Mouse (Mus musculus) CH12.LX (cell line): Measurements from ENCODE around the gene Ccdc105. TPM values are rescaled to one million over a fixed set of nuclear protein-coding genes. Genes with fewer than 3 reads are reported as not detected.
A peak's percentile ranks its signal among the peaks of the same experiment; 100 is the strongest.

ENCODE experiments used
- DNase-seq: peaks from one replicate; pipeline ENCODE4 v3.0.0-alpha.2; 2013; ENCODE audit errors: extremely low read depth
- H3K27ac ChIP-seq: 2 replicates; pipeline ENCODE4 v1.5.1; 2012; ENCODE audit warnings: low read depth, mild to moderate bottlenecking, control low read depth, moderate library complexity; ENCODE audit not compliant: insufficient read depth
- H3K27me3 ChIP-seq: replicated peaks from 2 replicates; pipeline ENCODE3; 2012; ENCODE audit warnings: inconsistent platforms
- H3K36me3 ChIP-seq, 2 experiments: replicated peaks in 1 of 2; 2 replicates each; pipeline versions ENCODE3 to v1.6.1; 2012; ENCODE audit warnings: inconsistent platforms in 1 of 2, low read length in 1 of 2, mild to moderate bottlenecking in 1 of 2, mixed read lengths in 1 of 2, moderate library complexity in 1 of 2; ENCODE audit not compliant: control insufficient read depth in 1 of 2, insufficient read depth in 1 of 2
- H3K4me1 ChIP-seq, 2 experiments: 2 replicates each; pipeline ENCODE4 v1.6.1; 2012; ENCODE audit warnings: inconsistent platforms in 1 of 2, moderate library complexity in 1 of 2; ENCODE audit not compliant: insufficient read depth in 2 of 2, control insufficient read depth in 1 of 2
- H3K4me2 ChIP-seq: 2 replicates; pipeline ENCODE4 v1.6.1; 2012; ENCODE audit warnings: low read depth, mild to moderate bottlenecking, control low read depth; ENCODE audit not compliant: poor library complexity, insufficient read depth, severe bottlenecking
- H3K4me3 ChIP-seq, 3 experiments: fragments of 150-350 bp in 1 of 3; sonication (generic) in 1 of 3; replicated peaks in 1 of 3; 2 replicates each; pipeline versions ENCODE3 to v1.5.1; 2011 to 2012; ENCODE audit warnings: low read depth in 2 of 3, low read length in 2 of 3, mild to moderate bottlenecking in 2 of 3, moderate library complexity in 2 of 3, control low read depth in 1 of 3, improper control_type of control experiment in 1 of 3, inconsistent platforms in 1 of 3, mixed read lengths in 1 of 3; ENCODE audit not compliant: poor library complexity in 1 of 3
- H3K79me2 ChIP-seq: replicated peaks from 2 replicates; pipeline ENCODE4 v1.6.1; 2012; ENCODE audit warnings: mild to moderate bottlenecking, moderate library complexity; ENCODE audit not compliant: control insufficient read depth, poor library complexity, insufficient read depth, severe bottlenecking; ENCODE audit errors: extremely low read depth
- H3K9ac ChIP-seq: 2 replicates; pipeline ENCODE4 v1.6.1; 2012; ENCODE audit warnings: low read depth, mild to moderate bottlenecking, control low read depth, moderate library complexity; ENCODE audit not compliant: insufficient read depth
- H3K9me3 ChIP-seq: replicated peaks from 2 replicates; pipeline ENCODE3; 2012; ENCODE audit warnings: low read length, inconsistent platforms, mixed read lengths
- BHLHE40 ChIP-seq: IDR thresholded peaks from 2 replicates; pipeline ENCODE4 v1.6.1; 2011; ENCODE audit warnings: mild to moderate bottlenecking, low read depth, low read length, improper control_type of control experiment
- CHD1 ChIP-seq: IDR thresholded peaks from 2 replicates; pipeline ENCODE4 v1.6.1; 2012; ENCODE audit warnings: low read depth, low read length, improper control_type of control experiment, inconsistent platforms
- CHD2 ChIP-seq: IDR thresholded peaks from 2 replicates; pipeline ENCODE4 v1.6.1; 2011; ENCODE audit warnings: low read length, improper control_type of control experiment
- CTCF ChIP-seq, 2 experiments: IDR thresholded peaks in 1 of 2; conservative IDR thresholded peaks in 1 of 2; 2 replicates each; pipeline ENCODE4 v1.5.1; 2011 to 2012; ENCODE audit warnings: low read depth in 2 of 2, low read length in 2 of 2, improper control_type of control experiment in 1 of 2, inconsistent platforms in 1 of 2, mild to moderate bottlenecking in 1 of 2, moderate library complexity in 1 of 2
- ELF1 ChIP-seq: IDR thresholded peaks from 2 replicates; pipeline ENCODE4 v1.6.1; 2014; ENCODE audit warnings: low read depth, mild to moderate bottlenecking, inconsistent platforms, low read length, improper control_type of control experiment
- GABPA ChIP-seq: IDR thresholded peaks from 2 replicates; pipeline ENCODE4 v1.6.1; 2012; ENCODE audit warnings: low read depth, low read length, improper control_type of control experiment, inconsistent platforms; ENCODE audit not compliant: insufficient replicate concordance
- JUN ChIP-seq: IDR thresholded peaks from 2 replicates; pipeline ENCODE4 v1.6.1; 2011; ENCODE audit warnings: low read depth, mild to moderate bottlenecking, low read length, improper control_type of control experiment, moderate library complexity; ENCODE audit not compliant: insufficient read depth
- JUND ChIP-seq: conservative IDR thresholded peaks from 2 replicates; pipeline ENCODE4 v1.6.1; 2011; ENCODE audit warnings: low read depth, low read length, improper control_type of control experiment
- MEF2A ChIP-seq: IDR thresholded peaks from 2 replicates; pipeline ENCODE4 v1.6.1; 2014; ENCODE audit warnings: low read depth, mild to moderate bottlenecking, inconsistent platforms, low read length, improper control_type of control experiment, borderline replicate concordance
- MYC ChIP-seq: IDR thresholded peaks from 2 replicates; pipeline ENCODE4 v1.6.1; 2011; ENCODE audit warnings: low read depth, mild to moderate bottlenecking, improper control_type of control experiment, low read length
- NELFE ChIP-seq: IDR thresholded peaks from 2 replicates; pipeline ENCODE4 v1.6.1; 2011; ENCODE audit warnings: low read depth, low read length, improper control_type of control experiment
- PAX5 ChIP-seq: IDR thresholded peaks from 2 replicates; pipeline ENCODE4 v1.6.1; 2012; ENCODE audit warnings: low read length, inconsistent platforms, mixed read lengths
- POLR2A ChIP-seq: IDR thresholded peaks from 2 replicates; pipeline ENCODE4 v1.6.1; 2011; ENCODE audit warnings: low read depth, mild to moderate bottlenecking, improper control_type of control experiment, low read length
- POLR2AphosphoS2 ChIP-seq: IDR thresholded peaks from 2 replicates; pipeline ENCODE4 v1.6.1; 2011; ENCODE audit warnings: low read depth, low read length, improper control_type of control experiment
- RAD21 ChIP-seq: IDR thresholded peaks from 2 replicates; pipeline ENCODE4 v1.6.1; 2011; ENCODE audit warnings: low read depth, mild to moderate bottlenecking, low read length, improper control_type of control experiment, moderate library complexity
- RCOR1 ChIP-seq: conservative IDR thresholded peaks from 2 replicates; pipeline ENCODE4 v1.6.1; 2012; ENCODE audit warnings: low read depth, mild to moderate bottlenecking, inconsistent platforms, low read length, improper control_type of control experiment
- SIN3A ChIP-seq: IDR thresholded peaks from 2 replicates; pipeline ENCODE4 v1.6.1; 2012; ENCODE audit warnings: low read length, improper control_type of control experiment, inconsistent platforms
- SMC3 ChIP-seq: IDR thresholded peaks from 2 replicates; pipeline ENCODE4 v1.6.1; 2011; ENCODE audit warnings: low read depth, low read length, improper control_type of control experiment
- TCF12 ChIP-seq: IDR thresholded peaks from 2 replicates; pipeline ENCODE4 v1.6.1; 2014; ENCODE audit warnings: low read depth, mild to moderate bottlenecking, inconsistent platforms, low read length, improper control_type of control experiment
- ZNF384 ChIP-seq: IDR thresholded peaks from 2 replicates; pipeline ENCODE4 v1.6.1; 2012; ENCODE audit warnings: low read depth, low read length, improper control_type of control experiment, inconsistent platforms
- dilution Hi-C: fragments of 300-500 bp; cut with MboI; formaldehyde crosslinking; loops from 2 replicates; pipeline ENCODE4 v1.14.3; 2020; ENCODE audit warnings: low sequenced_read_pairs; ENCODE audit not compliant: extremely low pct_unique_long_range_greater_than_20kb, extremely low pct_ligation_motif_present
- in situ Hi-C: fragments of 300-500 bp; cut with MboI; formaldehyde crosslinking; loops from 3 replicates; pipeline ENCODE4 v1.14.3; 2019; ENCODE audit warnings: low sequenced_read_pairs, low pct_ligation_motif_present, low pct_unique_long_range_greater_than_20kb, mixed read lengths
- polyA plus RNA-seq: library from polyadenylated mRNA; unstranded; fragments of >175 nt; gene quantifications from 2 replicates; pipeline ENCODE4 v1.2.1, GENCODE M21; 2012; ENCODE audit warnings: low read depth; ENCODE audit not compliant: insufficient read length
- total RNA-seq, 2 experiments: library from RNA; depleted of rRNA; stranded (reverse); fragments of 300-350 nt in 1 of 2; fragments of >200 nt in 1 of 2; gene quantifications; 2 replicates each; pipeline ENCODE4 v1.2.3; 2012 to 2014

Ccdc105 gene
- total and polyA plus RNA-seq, 3 experiments, result not detected

DNA sequence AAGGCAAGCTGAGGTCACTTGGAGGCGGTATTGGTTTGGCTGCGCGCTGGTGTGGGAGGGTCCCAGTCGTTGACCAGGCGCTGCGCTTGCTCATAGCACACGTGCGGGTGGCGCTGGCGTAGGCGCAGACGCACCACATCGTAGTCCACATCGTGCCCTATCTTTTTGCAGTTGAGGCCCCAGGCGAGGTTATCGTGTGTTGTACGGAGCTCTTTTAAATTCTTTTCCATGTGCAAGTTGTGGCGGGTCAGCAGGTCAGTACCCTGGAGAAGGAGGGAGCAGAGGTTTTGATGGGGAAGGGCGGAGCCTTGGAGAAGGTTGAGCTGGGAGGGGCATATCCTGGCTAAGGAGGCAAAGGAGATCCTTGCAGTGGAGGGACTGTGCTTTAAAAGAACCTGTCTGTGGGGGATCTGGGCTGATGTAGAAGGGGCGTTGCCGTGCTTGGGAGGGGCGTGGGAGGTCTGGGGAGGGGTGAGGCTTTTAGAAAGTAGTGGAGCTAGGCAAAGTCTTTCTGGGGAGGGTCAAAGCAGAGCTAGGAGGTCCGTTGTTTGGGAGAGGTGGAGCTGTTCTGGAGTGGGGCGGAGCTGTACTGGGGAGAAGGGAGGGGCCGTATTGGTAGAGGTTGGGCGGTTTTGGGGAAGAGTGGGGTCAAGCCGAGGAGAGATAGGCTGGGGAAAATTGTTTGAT is 5.7 kb downstream of the Ccdc105 start:
- dilution Hi-C loops (no loop called here), in situ Hi-C loops (no loop called here)
- TF ChIP-seq MEF2A (no peak), POLR2AphosphoS2 (no peak), ZNF384 (no peak), RCOR1 (no peak), GABPA (no peak), JUND (no peak), ELF1 (no peak), PAX5 (no peak), SMC3 (no peak), JUN (no peak), MYC (no peak), SIN3A (no peak), TCF12 (no peak), RAD21 (no peak), BHLHE40 (no peak), CHD2 (no peak), NELFE (no peak), CHD1 (no peak), POLR2A (no peak)
- Histone ChIP-seq H3K9me3 (peaks cover under 1% of the 10 kb centered on the region), H3K36me3 (no peaks in the 10 kb centered on the region), H3K79me2 (no peaks in the 10 kb centered on the region), H3K4me2 (no peak overlapping the region), H3K27ac (no peak overlapping the region), H3K9ac (no peak overlapping the region), H3K4me3 (no peak overlapping the region), H3K4me1 (no peaks in the 10 kb centered on the region), H3K27me3 (peaks cover 45% of the 10 kb centered on the region)
- DNase-seq, result no peak

DNA sequence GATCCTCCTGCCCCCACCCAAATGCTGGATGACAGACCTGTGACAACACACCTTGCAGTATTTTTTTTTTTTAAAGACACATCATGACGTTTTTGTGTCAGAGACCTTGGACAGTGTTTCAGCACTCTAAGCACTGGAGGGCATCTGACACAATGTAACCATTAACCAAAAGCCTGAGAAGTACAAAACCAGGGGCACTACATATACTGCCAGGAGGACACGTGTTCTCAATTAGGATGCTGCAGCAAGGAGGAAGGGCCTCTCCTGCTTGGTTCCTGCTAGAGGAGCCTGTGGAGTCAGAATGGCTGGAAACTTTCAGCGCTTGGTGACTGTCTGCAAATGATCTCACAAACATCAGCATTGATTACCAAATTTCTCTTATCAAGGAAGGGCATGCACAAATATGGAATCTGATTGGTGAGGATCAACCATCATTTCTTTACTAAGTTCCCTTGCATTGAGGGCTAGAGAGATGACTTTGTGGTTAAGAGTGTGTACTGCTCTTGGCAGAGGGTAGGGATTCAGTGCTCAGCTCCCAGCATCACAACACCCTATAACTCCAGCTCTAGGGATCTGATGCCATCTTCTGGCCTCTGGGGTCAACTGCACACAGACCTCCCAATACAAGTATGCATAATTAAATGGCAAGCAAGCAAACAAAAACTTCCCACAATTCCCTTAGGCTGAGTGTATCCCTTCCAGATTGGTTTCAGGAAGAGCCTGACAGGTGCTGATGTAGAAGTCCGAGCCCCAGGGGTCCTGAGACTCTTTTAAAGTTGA is 7.2 kb downstream of the Ccdc105 start:
- dilution Hi-C loops (no loop called here), in situ Hi-C loops (no loop called here)
- Histone ChIP-seq H3K4me3 (no peak overlapping the region), H3K9me3 (no peaks in the 10 kb centered on the region), H3K27ac (no peak overlapping the region), H3K79me2 (no peaks in the 10 kb centered on the region), H3K27me3 (peaks cover 39% of the 10 kb centered on the region), H3K36me3 (no peaks in the 10 kb centered on the region), H3K9ac (no peak overlapping the region), H3K4me1 (no peaks in the 10 kb centered on the region), H3K4me2 (no peak overlapping the region)
- DNase-seq, result peak; percentile 2
- TF ChIP-seq CTCF (conservative IDR thresholded peaks at IDR 0.05 in 1 of 2, IDR thresholded peaks at IDR 0.05 in 1 of 2; ENCODE audit: low read depth in 2 of 2, low read length in 2 of 2) (peak in 1 of 2 experiments; percentile 58; a peak in 2 of 4 replicates), CHD1 (no peak), SMC3 (peak; percentile 40), RAD21 (peak; percentile 53)
